Mouse (Mus musculus) bone marrow, adult 2 months (tissue): ENCODE data around the gene P4hb.
"Not testable (repeated sequence)": the region's sequence is repeated elsewhere in the genome, so short reads cannot be mapped to it uniquely, and the experiment has no call there.

ENCODE experiments used
- CTCF ChIP-seq: fragments of 200-500 bp; IDR thresholded peaks from 2 replicates; pipeline ENCODE4 v1.5.1; 2011; ENCODE audit warnings: low read length, control low read depth; ENCODE audit not compliant: control insufficient read depth, insufficient read depth
- POLR2A ChIP-seq: fragments of 200-500 bp; IDR thresholded peaks from 2 replicates; pipeline ENCODE4 v1.6.1; 2011; ENCODE audit warnings: low read depth, mild to moderate bottlenecking, control low read depth, low read length, borderline replicate concordance; ENCODE audit not compliant: control insufficient read depth

- TF ChIP-seq CTCF, POLR2A: not testable (repeated sequence)
Observed at GRCm38 (mm10) chr11:120558843-120559242, 14.2 kb downstream of the P4hb start.
